46 mouse cellular contexts compared by ENCODE assay signal in genomic region chr14:54792166-54792565, GRCm38 (mm10). TPM values are rescaled to one million over a fixed set of nuclear protein-coding genes. Genes with fewer than 3 reads are reported as not detected.
"Had no signal": no experiment of that assay in that cellular context is flagged by ENCODE, and none has a peak within 500 bp of the region (broad histone marks: within the 10 kb centered on the region; RNA-seq: fewer than 3 reads in every experiment).

No protein-coding gene starts in this region.

- H3K4me1 ChIP-seq: limb, embryonic 10.5 days; limb, embryonic 12.5 days; limb, embryonic 13.5 days; limb, embryonic 15.5 days; lung, embryonic 15.5 days; midbrain, embryonic 10.5 days; midbrain, embryonic 12.5 days; midbrain, embryonic 13.5 days; midbrain, embryonic 15.5 days; neural tube, embryonic 12.5 days; neural tube, embryonic 13.5 days had no signal

- H3K9me3 ChIP-seq: limb, embryonic 10.5 days; limb, embryonic 12.5 days; limb, embryonic 13.5 days; limb, embryonic 15.5 days; liver, embryonic 12.5 days; liver, embryonic 13.5 days; liver, embryonic 15.5 days; lung, embryonic 15.5 days; midbrain, embryonic 10.5 days; midbrain, embryonic 12.5 days; midbrain, embryonic 13.5 days; midbrain, embryonic 15.5 days; neural tube, embryonic 12.5 days; neural tube, embryonic 13.5 days had no signal

- H3K36me3 ChIP-seq: limb, embryonic 10.5 days; limb, embryonic 12.5 days; limb, embryonic 13.5 days; limb, embryonic 15.5 days; liver, embryonic 12.5 days; liver, embryonic 13.5 days; liver, embryonic 15.5 days; lung, embryonic 15.5 days; midbrain, embryonic 10.5 days; midbrain, embryonic 12.5 days; midbrain, embryonic 13.5 days; midbrain, embryonic 15.5 days; neural tube, embryonic 12.5 days; neural tube, embryonic 13.5 days had no signal

- ATAC-seq: liver, embryonic 12.5 days; lung, postnatal 0 days; midbrain, embryonic 13.5 days; midbrain, embryonic 15.5 days; midbrain, embryonic 16.5 days had no signal

- DNase-seq: left cerebral cortex, postnatal 4 days; liver; liver, embryonic 13.5 days; lung, adult 18-20 months; lung, adult 2 months; lung, embryonic 14.5 days; lung, postnatal 10 days; lung, postnatal 14 days; lung, postnatal 36 days; lung, postnatal 4 days; midbrain, embryonic 14.5 days had no signal

- H3K4me3 ChIP-seq: limb, embryonic 10.5 days; limb, embryonic 12.5 days; limb, embryonic 13.5 days; limb, embryonic 15.5 days; liver, embryonic 12.5 days; liver, embryonic 13.5 days; liver, embryonic 15.5 days; lung, embryonic 15.5 days; megakaryocyte, embryonic 14.5 days; midbrain, embryonic 10.5 days; midbrain, embryonic 12.5 days; midbrain, embryonic 13.5 days; midbrain, embryonic 15.5 days; myocyte; neural tube, embryonic 12.5 days; neural tube, embryonic 13.5 days had no signal

- H3K27me3 ChIP-seq: limb, embryonic 12.5 days; limb, embryonic 13.5 days; limb, embryonic 15.5 days; liver, embryonic 12.5 days; liver, embryonic 13.5 days; liver, embryonic 15.5 days; lung, embryonic 15.5 days; midbrain, embryonic 12.5 days; midbrain, embryonic 13.5 days; midbrain, embryonic 15.5 days; neural tube, embryonic 12.5 days; neural tube, embryonic 13.5 days had no signal

- H3K4me2 ChIP-seq: limb, embryonic 12.5 days; limb, embryonic 13.5 days; limb, embryonic 15.5 days; liver, embryonic 11.5 days; liver, embryonic 12.5 days; liver, embryonic 13.5 days; liver, embryonic 15.5 days; lung, embryonic 14.5 days; lung, embryonic 15.5 days; midbrain, embryonic 11.5 days; midbrain, embryonic 12.5 days; midbrain, embryonic 13.5 days; midbrain, embryonic 15.5 days; neural tube, embryonic 12.5 days; neural tube, embryonic 13.5 days had no signal

- H3K27ac ChIP-seq: limb, embryonic 10.5 days; limb, embryonic 12.5 days; limb, embryonic 13.5 days; limb, embryonic 15.5 days; liver, embryonic 12.5 days; liver, embryonic 13.5 days; liver, embryonic 14.5 days; liver, embryonic 15.5 days; lung, embryonic 15.5 days; macrophage; midbrain, embryonic 10.5 days; midbrain, embryonic 12.5 days; midbrain, embryonic 13.5 days; midbrain, embryonic 15.5 days; neural tube, embryonic 12.5 days; neural tube, embryonic 13.5 days had no signal

- H3K9ac ChIP-seq: limb, embryonic 12.5 days; limb, embryonic 13.5 days; limb, embryonic 15.5 days; liver, embryonic 12.5 days; liver, embryonic 13.5 days; liver, embryonic 14.5 days; liver, embryonic 15.5 days; lung, embryonic 14.5 days; lung, embryonic 15.5 days; midbrain, embryonic 12.5 days; midbrain, embryonic 13.5 days; midbrain, embryonic 15.5 days; neural tube, embryonic 12.5 days; neural tube, embryonic 13.5 days had no signal

RNA-seq across cellular contexts. Expression of gene Slc7a8, which starts 10.4 kb away (rescaled TPM):
- polyA plus RNA-seq: myocyte had no signal

RNA-seq across cellular contexts. Expression of gene Rnf212b, which starts 21.8 kb away (rescaled TPM):
- total RNA-seq: left cerebral cortex, adult 8-10 months; left cerebral cortex, postnatal 10 days; left cerebral cortex, postnatal 14 days; left cerebral cortex, postnatal 25 days; left cerebral cortex, postnatal 36 days; left cerebral cortex, postnatal 4 days; liver, adult 2 months; megakaryocyte-erythroid progenitor cell, adult 5-6 weeks; midbrain, postnatal 0 days; monocyte, adult 5-6 weeks had no signal
- polyA plus RNA-seq: limb, embryonic 10.5 days; limb, embryonic 11.5 days; limb, embryonic 12.5 days; limb, embryonic 13.5 days; limb, embryonic 14.5 days; limb, embryonic 15.5 days; liver, adult 2 months; liver, embryonic 11.5 days; liver, embryonic 12.5 days; liver, embryonic 13.5 days; liver, embryonic 14.5 days; liver, embryonic 15.5 days; liver, embryonic 16.5 days; lung, adult 2 months; lung, embryonic 14.5 days; lung, embryonic 15.5 days; lung, embryonic 16.5 days; lung, postnatal 0 days; macrophage; midbrain, embryonic 10.5 days; midbrain, embryonic 11.5 days; midbrain, embryonic 12.5 days; midbrain, embryonic 13.5 days; midbrain, embryonic 14.5 days; midbrain, embryonic 15.5 days; midbrain, embryonic 16.5 days; midbrain, postnatal 0 days; myocyte; neural tube, embryonic 11.5 days; neural tube, embryonic 12.5 days; neural tube, embryonic 13.5 days had no signal
